Mouse (Mus musculus) heart, adult 18-20 months (tissue): ENCODE measurements around the gene Nepro. TPM values are rescaled to one million over a fixed set of nuclear protein-coding genes. Genes with fewer than 3 reads are reported as not detected.

Experiments used
- DNase-seq, 2 experiments: peaks; one replicate each; pipeline ENCODE4 v3.0.0; 2021 to 2022; ENCODE audit warnings: mixed read lengths in 1 of 2
- long read RNA-seq, 2 experiments: library from polyadenylated mRNA; stranded (forward); transcript quantifications; one replicate each; pipeline ENCODE4 v2.0.0; 2021
- total RNA-seq, 2 experiments: library from RNA; stranded (reverse); gene quantifications; 2 replicates each; pipeline ENCODE4 v1.2.3; 2021

Nepro gene
- total RNA-seq, result 1 to 10 TPM; 3.6 to 4.5 TPM
- long read RNA-seq, experiment 1, partial matches to known transcripts, result 0 of 3 reads
- long read RNA-seq, experiment 1, other reads (novel, unspliced or antisense), result 2 of 3 reads
- long read RNA-seq, experiment 2, result 0 reads

- DNase-seq, result peak; percentile 97
Observed at GRCm38 (mm10) chr16:44724083-44724787, at the start of gene Nepro. Nepro (plus strand) TSS chr16:44724301.

DNA sequence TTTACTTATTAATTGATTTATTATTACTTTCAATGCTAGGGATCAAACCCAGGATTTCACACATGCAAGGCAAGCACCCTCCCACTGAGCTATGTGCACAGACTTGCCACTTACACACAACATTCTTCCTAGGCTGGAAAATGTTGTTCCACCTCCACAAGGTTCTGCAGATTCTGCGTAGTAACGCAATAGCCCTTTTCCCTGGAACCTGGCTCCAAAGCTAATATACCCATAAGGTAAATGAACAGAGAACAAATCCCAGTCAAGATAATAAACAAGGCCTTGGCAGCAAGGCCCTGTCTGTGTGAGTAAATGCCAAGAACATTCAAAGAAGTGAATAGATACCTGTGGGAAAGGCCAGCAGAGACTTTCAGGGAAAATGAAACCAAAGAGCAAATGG, 47.7 kb upstream of the Nepro start:
- DNase-seq, result no peak

- DNase-seq, result no peak
Observed at GRCm38 (mm10) chr16:44679082-44679481, 45.0 kb upstream of the Nepro start.

DNA sequence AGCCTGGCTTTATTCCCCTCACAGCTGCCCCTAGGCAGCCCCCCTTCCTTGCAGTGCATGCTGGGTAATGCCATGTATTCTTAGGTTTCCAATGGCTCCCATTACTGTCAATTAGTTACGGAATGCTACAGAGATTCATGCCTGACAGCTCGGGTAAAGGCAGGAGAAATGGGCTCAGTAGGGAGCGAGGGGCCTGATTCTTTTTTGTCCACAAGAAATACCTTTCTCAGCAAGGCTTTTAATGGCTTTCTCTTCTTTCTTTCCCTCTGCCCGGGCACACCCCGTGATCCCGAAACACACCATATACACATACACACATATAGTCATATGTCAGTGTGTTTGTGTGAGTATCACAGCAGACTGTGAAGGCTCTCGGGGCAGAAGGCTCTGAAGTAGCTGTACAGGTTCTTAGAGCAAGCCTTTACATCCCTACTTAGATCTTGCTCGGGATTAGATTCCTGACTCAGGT, 44.6 kb upstream of the Nepro start:
- DNase-seq, result no peak

DNA sequence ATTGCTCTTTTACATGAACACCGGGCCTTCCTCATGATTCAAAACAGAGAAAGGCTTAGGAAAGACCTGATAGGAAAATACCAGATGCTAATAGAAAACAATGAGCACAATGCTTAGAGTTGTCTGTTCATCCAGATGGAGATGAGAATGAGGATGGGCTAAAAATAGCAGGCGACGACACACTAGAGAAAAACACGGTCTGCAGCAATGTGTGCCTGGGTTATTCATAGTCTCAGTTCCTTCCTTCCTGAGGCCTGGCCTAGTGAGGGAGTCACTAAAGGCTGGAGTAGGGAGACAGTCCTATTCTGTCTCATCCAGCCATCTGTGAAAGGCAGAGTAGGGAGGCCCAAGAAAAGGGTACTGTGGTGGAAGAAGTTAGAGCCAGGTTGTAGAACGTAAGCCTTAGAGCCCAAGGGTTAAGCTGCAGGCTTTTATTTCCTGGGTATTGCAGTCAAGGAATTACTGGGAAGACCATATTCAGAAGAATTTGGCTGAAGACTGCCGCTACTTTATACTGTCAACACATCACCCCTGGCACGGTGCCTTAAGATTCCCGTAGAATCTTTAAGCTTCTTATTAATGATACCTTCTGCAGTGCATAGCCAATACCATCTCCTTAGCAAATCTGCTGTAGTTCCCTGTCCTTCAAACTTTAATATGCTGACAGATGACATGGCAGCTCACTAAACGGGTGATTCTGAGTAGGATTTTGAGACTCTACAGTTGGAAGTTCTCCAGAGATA, 43.2 kb upstream of the Nepro start:
- peak; percentile 37 to 72 for DNase-seq

DNA sequence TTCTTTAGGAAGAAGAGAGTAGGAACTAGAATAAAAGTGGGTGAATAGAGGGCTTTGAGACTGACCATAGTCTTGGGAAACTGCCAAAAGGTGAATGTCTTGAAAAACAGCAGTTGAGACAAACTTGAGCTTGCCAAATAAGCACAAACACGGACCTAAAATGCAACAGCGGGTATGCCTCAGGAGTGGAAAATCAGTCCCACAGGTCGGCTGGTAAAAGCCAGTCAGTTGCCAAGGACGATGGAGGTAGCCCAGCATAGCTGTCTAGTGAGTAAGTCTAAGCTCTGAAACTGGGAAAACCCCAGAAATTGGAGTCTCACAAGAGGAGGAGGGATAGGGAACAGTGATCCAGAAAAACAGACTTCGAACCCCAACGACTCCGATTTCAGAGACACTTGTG, 39.5 kb upstream of the Nepro start:
- DNase-seq, result no peak

DNA sequence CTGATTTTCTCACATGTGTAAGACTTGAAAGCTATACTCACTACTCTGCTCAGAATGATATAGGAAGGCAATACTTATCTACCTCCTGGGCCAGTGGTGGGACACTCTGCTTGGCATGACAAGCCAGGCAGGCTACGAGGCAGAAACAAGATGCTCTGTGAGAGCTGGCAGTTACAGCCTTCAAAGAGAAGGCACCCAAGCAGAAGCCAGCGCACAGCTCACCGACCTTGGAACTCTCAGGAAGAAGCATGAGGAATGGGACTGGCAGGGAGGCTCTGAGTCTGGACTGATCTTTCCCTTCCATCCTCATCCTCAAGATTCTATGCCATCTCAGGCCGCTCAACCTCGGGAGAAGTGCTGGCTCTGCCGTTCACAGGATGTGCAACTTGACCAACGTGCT, 38.7 kb upstream of the Nepro start:
- no peak for DNase-seq

- no peak for DNase-seq
Observed at GRCm38 (mm10) chr16:44686991-44687718, 36.9 kb upstream of the Nepro start.

DNA sequence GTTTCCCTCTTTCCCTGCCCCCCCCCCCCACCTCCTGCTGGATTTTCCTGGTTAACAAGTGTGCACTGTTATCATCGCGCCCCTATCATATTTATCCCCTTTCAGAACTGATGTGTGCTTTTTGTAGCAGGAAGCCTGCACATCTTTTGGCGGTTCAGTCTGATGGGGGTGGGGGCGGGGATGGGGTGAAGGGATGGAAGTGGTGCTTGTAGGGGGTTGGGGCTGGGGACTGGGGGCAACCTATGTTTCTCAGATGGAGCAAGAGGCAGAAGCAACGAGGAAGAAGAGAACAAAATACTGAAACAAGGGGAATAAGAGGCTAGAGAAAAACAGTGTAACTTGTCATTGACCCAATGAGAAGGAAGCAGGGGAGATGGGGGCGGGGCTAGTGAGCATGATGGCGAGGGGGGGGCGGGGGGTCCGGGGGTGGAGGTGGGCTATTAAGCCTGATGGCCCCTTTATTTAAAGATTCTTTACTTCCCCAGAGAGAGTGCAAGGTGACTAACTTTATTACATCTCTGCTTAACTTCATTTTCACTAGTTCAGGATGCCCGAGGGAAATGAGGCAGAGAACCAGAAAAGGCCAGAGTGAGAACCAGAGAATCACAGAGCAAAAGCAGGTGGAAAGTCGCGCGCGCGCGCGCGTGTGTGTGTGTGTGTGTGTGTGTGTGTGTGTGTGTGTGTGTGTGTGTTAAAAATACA, 36.2 kb upstream of the Nepro start:
- no peak for DNase-seq

- no peak for DNase-seq
Observed at GRCm38 (mm10) chr16:44688507-44688906, 35.6 kb upstream of the Nepro start.

- no peak for DNase-seq
Observed at GRCm38 (mm10) chr16:44690501-44690900, 33.6 kb upstream of the Nepro start.

GRCm38 (mm10) chr16:44691066-44691465, 33.0 kb upstream of the Nepro start:
- no peak for DNase-seq

DNA sequence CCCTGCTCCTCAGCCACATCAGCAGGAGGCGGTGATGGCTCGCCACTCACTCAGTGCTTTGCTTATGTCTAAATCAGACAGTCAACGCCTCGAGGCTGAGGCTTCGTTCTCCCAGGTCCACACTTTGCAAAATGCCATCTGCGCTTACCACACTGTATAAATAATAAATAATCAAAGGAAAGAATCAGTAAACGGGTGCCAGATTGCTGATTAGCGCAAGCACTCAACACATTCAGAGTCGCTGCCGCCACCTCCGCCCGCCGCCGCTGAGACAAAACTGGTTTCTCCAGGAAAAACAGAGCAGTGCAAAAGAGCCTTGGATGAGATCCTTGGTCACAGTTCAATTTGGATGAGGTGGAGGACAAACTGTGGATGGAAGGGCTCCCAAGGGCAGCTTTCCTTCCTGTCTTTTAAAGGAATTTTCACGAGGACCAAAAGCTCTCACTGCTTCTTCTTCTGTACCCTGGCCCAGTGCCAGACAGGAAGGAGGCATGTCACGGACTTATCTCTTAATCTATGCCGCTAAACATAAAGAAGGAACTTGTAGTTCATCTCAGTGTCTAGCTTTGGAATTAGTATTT, 32.5 kb upstream of the Nepro start:
- DNase-seq, result peak; percentile 68 to 69

- no peak for DNase-seq
Observed at GRCm38 (mm10) chr16:44692541-44692940, 31.6 kb upstream of the Nepro start.

DNA sequence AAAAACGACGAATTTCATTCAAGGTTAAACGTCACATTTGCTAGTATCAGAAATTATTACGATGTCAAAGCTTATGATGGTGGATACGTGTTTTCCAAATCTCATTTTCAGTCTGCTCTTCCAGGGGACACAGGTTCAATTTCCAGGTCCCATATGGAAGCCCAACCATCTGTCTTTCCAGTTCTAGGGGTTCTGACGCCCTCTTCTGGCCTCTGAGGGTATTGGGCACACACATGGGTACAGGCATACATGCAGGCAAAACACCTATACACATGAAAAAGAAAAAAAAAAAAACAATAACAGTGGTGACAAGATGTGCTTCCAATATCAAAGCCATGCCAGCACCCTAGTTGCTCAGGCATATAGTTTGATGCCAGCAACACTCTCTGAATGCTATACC, 30.4 kb upstream of the Nepro start:
- no peak for DNase-seq

DNA sequence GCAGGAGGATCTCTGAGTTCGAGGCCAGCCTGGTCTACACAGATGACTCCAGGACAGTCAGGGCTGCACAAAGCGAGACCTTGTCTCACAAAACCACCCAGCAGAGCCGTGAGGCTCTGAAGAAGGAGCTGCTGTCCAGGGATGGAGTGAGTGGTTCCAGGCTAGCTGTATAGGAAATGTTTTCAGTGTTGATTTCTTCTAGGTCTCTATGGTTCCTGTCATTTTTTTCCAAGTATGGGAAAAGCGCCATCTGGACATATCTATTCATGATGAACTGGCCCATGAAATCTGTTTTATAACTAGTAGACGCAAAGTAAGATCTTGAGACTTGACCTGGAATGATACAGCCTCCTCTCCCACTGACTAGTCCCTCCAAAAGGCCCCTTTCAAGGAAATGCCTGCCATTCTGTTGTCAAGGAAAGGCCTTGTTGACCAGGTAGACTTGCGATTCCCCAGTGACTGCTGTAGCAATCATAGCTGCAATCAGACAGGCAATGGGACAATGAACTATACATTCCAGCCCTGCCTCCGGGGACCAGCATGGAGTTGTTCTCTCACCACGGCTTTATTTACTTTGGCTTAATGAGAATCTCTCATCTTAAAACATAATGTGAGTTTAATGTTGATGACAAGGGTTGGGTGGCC, 28.8 kb upstream of the Nepro start:
- DNase-seq, result peak in 1 of 2 experiments; percentile 16

DNA sequence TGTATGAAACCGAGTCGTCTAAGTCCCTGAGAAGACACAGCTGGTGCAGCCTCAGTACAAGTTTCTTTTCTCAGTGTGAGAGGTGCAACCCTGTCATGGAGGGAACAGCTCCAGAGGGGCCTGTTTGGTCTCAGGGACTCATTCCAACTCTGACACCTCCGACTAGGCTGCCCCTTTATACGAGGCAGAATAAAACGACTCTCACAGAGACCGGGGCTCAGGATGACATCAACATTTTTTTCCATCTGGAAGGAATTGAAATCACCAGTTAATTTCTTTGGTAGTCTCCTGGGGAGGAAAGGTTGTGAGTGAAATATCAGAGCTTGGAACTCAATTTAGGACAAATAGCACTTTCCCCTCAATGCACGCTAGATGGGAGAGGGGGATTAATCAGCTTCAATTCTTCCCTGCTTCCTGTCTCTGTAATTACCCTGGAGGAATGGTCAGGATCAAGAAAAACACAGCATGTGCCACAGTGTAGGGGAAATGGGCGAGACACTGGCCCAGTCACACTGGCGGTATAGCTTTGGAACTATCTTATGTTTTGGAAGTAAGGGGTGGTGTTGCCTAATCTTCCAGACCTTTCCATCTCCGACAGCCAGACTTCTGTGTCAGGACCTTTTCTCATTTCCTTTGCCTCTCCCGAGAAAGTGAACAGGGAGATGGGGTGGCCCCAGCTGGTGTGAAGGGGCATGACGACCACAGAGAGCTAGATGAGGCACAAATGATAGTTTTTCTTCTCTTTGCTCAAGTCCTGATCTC, 28.1 kb upstream of the Nepro start:
- peak; percentile 70 to 78 for DNase-seq

- no peak for DNase-seq
Observed at GRCm38 (mm10) chr16:44697473-44698205, 26.5 kb upstream of the Nepro start.

GRCm38 (mm10) chr16:44701155-44701554, 22.9 kb upstream of the Nepro start:
- no peak for DNase-seq

GRCm38 (mm10) chr16:44702272-44702671, 21.8 kb upstream of the Nepro start:
- no peak for DNase-seq
